Mouse (Mus musculus) embryonic facial prominence, embryonic 12.5 days (tissue): Measurements from ENCODE around the gene Elmod1. TPM values are rescaled to one million over a fixed set of nuclear protein-coding genes. Genes with fewer than 3 reads are reported as not detected.
"Not testable (repeated sequence)": the region's sequence is repeated elsewhere in the genome, so short reads cannot be mapped to it uniquely, and the experiment has no call there.

ENCODE experiments used
- ATAC-seq: fragments of 200-750 bp; cut with Nextera tagmentation; 2 replicates; pipeline ENCODE4 v1.8.0; 2017; ENCODE audit not compliant: insufficient number of reproducible peaks, insufficient read depth, low FRiP score, low TSS enrichment
- H3K27ac ChIP-seq: fragments of 300-500 bp; sonication (generic); 2 replicates; pipeline ENCODE4 v1.5.1; 2016; ENCODE audit warnings: mild to moderate bottlenecking
- H3K27me3 ChIP-seq: fragments of 300-500 bp; sonication (generic); 2 replicates; pipeline ENCODE4 v1.6.1; 2016; ENCODE audit warnings: mild to moderate bottlenecking, moderate library complexity
- H3K36me3 ChIP-seq: fragments of 300-500 bp; sonication (generic); 2 replicates; pipeline ENCODE4 v1.6.1; 2016; ENCODE audit warnings: mild to moderate bottlenecking
- H3K4me1 ChIP-seq: fragments of 300-500 bp; sonication (generic); 2 replicates; pipeline ENCODE4 v1.6.1; 2016
- H3K4me2 ChIP-seq: fragments of 300-500 bp; sonication (generic); replicated peaks from 2 replicates; pipeline ENCODE4 v1.6.1; 2016; ENCODE audit warnings: mild to moderate bottlenecking, moderate library complexity
- H3K4me3 ChIP-seq: fragments of 300-500 bp; sonication (generic); 2 replicates; pipeline ENCODE4 v1.5.1; 2016; ENCODE audit warnings: mild to moderate bottlenecking
- H3K9ac ChIP-seq: fragments of 300-500 bp; sonication (generic); 2 replicates; pipeline ENCODE4 v1.6.1; 2016; ENCODE audit warnings: mild to moderate bottlenecking, moderate library complexity
- H3K9me3 ChIP-seq: fragments of 300-500 bp; sonication (generic); 2 replicates; pipeline ENCODE4 v1.6.1; 2016; ENCODE audit warnings: mild to moderate bottlenecking, moderate library complexity
- WGBS: fragments of 180-500 bp; shearing (Covaris S2); methylation state at CpG from one replicate; pipeline ENCODE4 v1.1.7; 2016; 5-methylcytosine and 5-hydroxymethylcytosine counted together
- polyA plus RNA-seq: library from polyadenylated mRNA; unstranded; fragments of >200 nt; fragmentation: Nextera tagmentation; extraction: Ambion mirVana; gene quantifications from 2 replicates; pipeline ENCODE4 v1.2.1, GENCODE M21; 2016

The Elmod1 gene
- 0.59 and 0.90 TPM in 2 replicates for polyA plus RNA-seq

DNA sequence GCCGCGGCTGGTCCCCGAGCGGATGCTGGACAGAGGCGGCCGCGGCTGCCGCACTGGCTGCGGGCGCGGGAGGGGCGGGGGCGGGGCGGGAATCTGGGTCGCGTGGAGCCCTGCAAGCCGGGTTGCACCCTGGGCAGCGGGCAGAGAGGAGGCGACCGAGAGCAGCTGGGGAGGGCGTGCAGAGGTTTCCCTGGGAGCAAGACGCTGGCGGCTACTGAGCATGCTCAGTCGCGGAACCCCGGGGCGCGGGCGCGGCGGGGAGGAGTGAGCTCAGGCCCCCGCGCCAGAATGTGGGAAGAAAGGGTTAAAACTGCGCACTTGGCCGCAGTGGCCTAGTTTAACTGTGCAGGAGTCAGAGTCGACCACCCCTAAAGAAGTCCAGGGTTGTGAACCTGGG lies at the start of gene Elmod1:
Gene Elmod1, minus strand, starts transcription at position 180 of the 397 bp plus-strand sequence.
- H3K4me1 ChIP-seq: peaks cover 12% of the 10 kb centered on the region
- H3K27me3 ChIP-seq: peaks cover 28% of the 10 kb centered on the region
- no peak within 1 kb of the TSS for H3K27ac ChIP-seq
- peak within 1 kb of the TSS; percentile 22; the same call in 1 of the 2 replicates for H3K9ac ChIP-seq
- peak within 1 kb of the TSS; percentile 61 for H3K4me3 ChIP-seq
- peak within 1 kb of the TSS; percentile 88 for H3K4me2 ChIP-seq
- no peaks in the 10 kb centered on the region for H3K36me3 ChIP-seq
- WGBS: under 1% methylated on average over 36 of the region's 36 CpGs
- 0 out of 2 replicates have a peak, but pooled peaks have one; percentile 75 for ATAC-seq
- no peaks in the 10 kb centered on the region for H3K9me3 ChIP-seq

DNA sequence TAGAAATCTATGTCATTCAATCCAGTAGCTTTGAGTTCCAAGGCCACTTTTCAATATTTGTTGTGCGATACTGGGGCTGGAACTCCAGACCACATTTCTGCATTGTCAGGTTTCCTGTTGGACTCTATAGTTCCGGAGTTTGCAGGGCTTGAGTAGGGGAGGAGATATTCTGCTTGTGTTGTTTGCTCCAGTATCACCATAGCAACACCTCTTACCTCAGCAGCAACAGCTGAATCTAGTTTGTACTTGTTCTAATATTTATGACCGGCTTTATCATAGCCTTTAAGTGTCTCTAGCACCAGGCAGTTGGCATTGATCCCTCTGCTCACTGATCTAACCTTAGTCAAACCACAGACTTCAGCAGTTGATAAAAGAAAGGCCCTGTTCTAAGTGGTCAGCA lies 47.7 kb upstream of the Elmod1 start:
- Histone ChIP-seq H3K9me3 (no peaks in the 10 kb centered on the region), H3K4me3 (no peak overlapping the region), H3K27ac (no peak overlapping the region), H3K27me3 (no peaks in the 10 kb centered on the region), H3K4me2 (no peak overlapping the region), H3K4me1 (no peaks in the 10 kb centered on the region), H3K9ac (no peak overlapping the region), H3K36me3 (no peaks in the 10 kb centered on the region)
- no peak for ATAC-seq
- WGBS: 72% methylated on average over 3 of the region's 3 CpGs

DNA sequence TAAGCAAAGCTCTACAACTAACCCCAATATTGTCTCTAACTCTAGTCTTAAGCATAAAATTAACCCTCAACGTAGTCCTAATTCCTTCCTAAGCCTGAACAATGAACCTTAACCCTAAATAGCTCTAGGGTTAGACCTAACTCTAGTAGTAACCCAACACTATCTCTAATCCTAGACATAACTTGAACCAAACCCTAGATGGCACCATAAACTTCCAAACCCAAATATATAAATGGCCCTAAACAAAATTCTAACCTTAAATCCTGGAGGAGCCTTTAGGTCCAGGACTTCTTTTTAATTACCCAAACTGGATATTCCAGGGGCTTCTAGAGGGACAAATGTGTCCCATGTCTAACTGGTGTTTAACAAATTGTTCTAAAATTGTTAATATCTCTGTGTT lies 19.4 kb upstream of the Elmod1 start:
- H3K27me3 ChIP-seq: no peaks in the 10 kb centered on the region
- H3K4me2 ChIP-seq: no peak overlapping the region
- H3K27ac ChIP-seq: no peak overlapping the region
- H3K9ac ChIP-seq: no peak overlapping the region
- no peaks in the 10 kb centered on the region for H3K9me3 ChIP-seq
- WGBS: 57% methylated on average over 1 of the region's 1 CpGs
- no peaks in the 10 kb centered on the region for H3K36me3 ChIP-seq
- no peak for ATAC-seq
- no peaks in the 10 kb centered on the region for H3K4me1 ChIP-seq
- H3K4me3 ChIP-seq: no peak overlapping the region

DNA sequence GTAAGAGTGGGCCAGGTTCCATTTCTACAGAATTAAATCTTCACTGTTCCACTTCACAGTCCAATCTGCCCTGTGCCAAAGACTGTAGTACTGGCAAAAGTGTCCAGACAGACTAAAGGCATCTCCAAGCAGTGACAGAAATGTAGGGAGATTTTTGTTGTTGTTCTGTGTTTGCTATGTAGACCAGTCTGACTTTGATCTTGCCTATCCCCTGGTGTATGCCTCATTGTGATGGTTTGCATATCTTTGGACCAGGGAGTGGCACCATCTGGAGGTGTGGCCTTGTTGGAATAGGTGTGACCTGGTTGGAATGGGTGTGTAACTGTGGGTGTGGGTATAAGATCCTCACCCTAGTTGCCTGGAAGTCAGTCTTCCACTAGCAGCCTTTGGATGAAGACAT lies 17.5 kb upstream of the Elmod1 start:
- not testable (repeated sequence) for H3K4me3 ChIP-seq, H3K4me1 ChIP-seq, H3K9ac ChIP-seq, H3K27ac ChIP-seq, H3K9me3 ChIP-seq, H3K4me2 ChIP-seq, ATAC-seq, H3K36me3 ChIP-seq, H3K27me3 ChIP-seq

DNA sequence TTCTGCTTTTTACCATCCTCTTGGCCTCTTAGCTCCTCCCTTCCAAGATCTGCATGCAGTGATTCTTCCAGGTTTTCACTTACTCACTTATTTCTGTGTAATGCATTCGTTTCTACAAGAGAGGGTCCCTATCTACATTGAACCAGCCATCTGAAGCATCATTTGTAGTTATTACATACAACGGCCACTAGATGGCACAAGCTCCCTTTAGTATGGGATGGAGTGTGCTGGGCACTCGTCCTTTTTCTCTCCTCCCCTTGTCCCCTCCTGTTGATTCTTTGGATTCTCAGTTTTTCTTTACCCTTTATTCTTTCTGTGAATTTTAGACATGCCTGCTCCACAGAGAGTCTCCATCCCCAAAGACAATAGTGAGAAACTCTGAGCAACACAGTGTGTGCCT lies 15.8 kb upstream of the Elmod1 start:
- H3K9ac ChIP-seq: no peak overlapping the region
- H3K9me3 ChIP-seq: no peaks in the 10 kb centered on the region
- H3K36me3 ChIP-seq: no peaks in the 10 kb centered on the region
- WGBS: 2% methylated on average over 3 of the region's 3 CpGs
- H3K4me2 ChIP-seq: no peak overlapping the region
- ATAC-seq: no peak
- H3K27me3 ChIP-seq: no peaks in the 10 kb centered on the region
- no peak overlapping the region for H3K4me3 ChIP-seq
- H3K4me1 ChIP-seq: no peaks in the 10 kb centered on the region
- H3K27ac ChIP-seq: no peak overlapping the region

DNA sequence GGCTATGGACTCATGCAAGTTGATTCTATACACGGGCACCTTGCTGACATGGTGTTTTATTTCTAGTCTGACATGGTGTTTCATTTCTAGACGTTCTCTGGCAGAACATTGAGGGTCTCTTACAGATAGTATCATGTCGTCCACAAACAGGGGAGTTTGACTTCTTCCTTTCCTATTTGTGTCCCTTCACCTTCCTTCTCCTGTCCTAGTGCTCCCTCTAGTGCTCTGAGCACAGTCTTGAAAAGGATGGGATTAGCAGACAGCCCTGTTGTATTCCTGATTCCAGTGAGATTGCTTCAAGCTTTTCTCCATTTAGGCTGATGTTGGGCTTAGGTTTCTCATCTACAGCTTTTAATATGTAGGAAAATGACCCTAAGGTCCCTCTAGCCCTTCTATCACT lies 11.9 kb upstream of the Elmod1 start:
- Histone ChIP-seq H3K27me3 (no peaks in the 10 kb centered on the region), H3K9me3 (no peaks in the 10 kb centered on the region), H3K4me3 (no peak overlapping the region), H3K36me3 (no peaks in the 10 kb centered on the region), H3K27ac (no peak overlapping the region), H3K9ac (no peak overlapping the region), H3K4me2 (no peak overlapping the region), H3K4me1 (no peaks in the 10 kb centered on the region)
- ATAC-seq: no peak
- 30% methylated on average over 3 of the region's 3 CpGs for WGBS

DNA sequence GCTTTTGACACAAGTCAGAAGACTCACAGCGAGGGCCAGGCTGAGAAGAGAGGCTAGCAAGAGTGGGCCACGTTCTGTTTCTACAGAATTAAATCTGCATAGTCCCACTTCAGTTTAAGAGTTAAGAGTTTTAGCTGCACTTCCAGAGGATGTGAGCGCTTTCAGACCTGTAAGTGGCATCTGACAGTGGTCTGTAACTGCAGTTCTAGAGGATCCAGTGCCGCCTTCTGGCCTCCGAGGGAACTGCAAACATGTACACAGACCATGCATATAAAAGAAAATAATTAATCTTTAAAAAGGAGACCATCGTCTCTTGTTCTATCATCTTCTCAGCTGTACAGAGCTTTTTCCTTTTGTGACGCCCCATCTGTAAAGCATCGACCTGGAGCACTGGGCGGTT lies 9.8 kb upstream of the Elmod1 start:
- no peak overlapping the region for H3K4me3 ChIP-seq
- H3K9me3 ChIP-seq: no peaks in the 10 kb centered on the region
- H3K4me2 ChIP-seq: no peak overlapping the region
- H3K4me1 ChIP-seq: no peaks in the 10 kb centered on the region
- H3K36me3 ChIP-seq: no peaks in the 10 kb centered on the region
- H3K9ac ChIP-seq: no peak overlapping the region
- H3K27me3 ChIP-seq: no peaks in the 10 kb centered on the region
- H3K27ac ChIP-seq: no peak overlapping the region
- WGBS: 32% methylated on average over 9 of the region's 9 CpGs
- no peak for ATAC-seq

DNA sequence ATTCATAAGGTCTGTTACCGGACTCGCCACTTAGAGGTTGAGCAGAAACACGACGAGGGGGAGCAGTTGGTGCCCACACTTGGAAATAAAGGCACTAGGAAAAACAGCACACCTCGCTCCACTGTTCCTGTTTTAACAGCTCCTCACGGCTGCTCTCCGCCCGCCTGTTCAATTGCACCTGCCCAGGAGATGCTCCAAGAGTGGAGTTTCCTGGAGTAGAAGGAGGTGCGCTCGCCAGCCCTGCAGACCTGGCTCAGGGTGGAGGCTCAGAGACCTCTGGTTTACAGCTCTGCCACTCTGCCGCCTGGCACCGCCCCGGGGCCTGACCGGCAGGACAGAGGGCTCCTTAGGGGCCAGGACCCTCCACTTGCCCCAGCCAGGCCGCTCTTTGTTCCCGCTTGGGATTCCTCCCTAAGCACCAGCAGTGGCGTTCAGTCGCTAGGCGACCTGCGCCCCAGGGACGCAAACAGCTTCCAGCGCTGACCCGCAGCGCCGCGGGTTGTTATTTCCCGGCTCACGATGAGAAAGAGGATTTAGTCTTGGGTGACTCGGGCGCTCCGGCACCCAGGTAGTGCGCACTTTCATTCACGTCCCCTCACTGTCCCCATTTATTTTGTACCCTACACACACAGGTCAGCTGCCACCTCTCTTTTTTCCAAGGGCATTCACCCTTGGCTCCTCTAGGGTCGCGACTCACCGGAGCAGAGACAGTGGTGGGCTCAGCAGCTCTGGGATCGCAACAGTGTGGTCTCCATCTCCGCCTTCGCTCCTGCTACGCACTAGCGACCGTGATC lies 576 bp downstream of the Elmod1 start:
- peak; percentile 52; the same call in 1 of the 2 replicates for ATAC-seq
- H3K27me3 ChIP-seq: peaks cover 28% of the 10 kb centered on the region
- H3K4me2 ChIP-seq: peak overlapping the region; percentile 88
- WGBS: 1% methylated on average over 42 of the region's 42 CpGs
- peaks cover 12% of the 10 kb centered on the region for H3K4me1 ChIP-seq
- H3K36me3 ChIP-seq: no peaks in the 10 kb centered on the region
- H3K9ac ChIP-seq: peak overlapping the region; percentile 22; the same call in 1 of the 2 replicates
- H3K4me3 ChIP-seq: peak overlapping the region; percentile 61
- no peaks in the 10 kb centered on the region for H3K9me3 ChIP-seq
- no peak overlapping the region for H3K27ac ChIP-seq

DNA sequence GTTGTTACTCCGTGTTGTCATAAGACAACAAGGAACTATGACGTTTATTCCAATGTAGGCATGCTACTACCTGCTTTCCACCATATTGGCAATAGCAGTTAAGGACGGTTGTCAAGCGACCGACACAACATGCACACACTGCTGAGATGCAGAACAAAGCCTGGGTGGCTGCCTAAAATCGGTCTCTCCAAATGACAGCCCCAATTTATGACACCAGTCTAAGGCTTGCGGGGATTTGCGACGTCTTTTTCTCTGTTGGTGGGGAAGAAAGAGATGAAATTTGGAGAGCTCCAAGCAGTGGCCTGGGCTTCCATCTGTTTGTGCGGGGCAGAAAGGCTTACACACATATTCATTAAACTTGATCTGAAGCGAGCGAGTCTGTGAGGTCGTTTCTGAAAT lies 1.2 kb downstream of the Elmod1 start:
- H3K27ac ChIP-seq: no peak overlapping the region
- no peaks in the 10 kb centered on the region for H3K36me3 ChIP-seq
- no peaks in the 10 kb centered on the region for H3K9me3 ChIP-seq
- no peak overlapping the region for H3K9ac ChIP-seq
- H3K4me2 ChIP-seq: peak overlapping the region; percentile 88
- ATAC-seq: no peak
- H3K27me3 ChIP-seq: peaks cover 28% of the 10 kb centered on the region
- WGBS: 23% methylated on average over 13 of the region's 13 CpGs
- H3K4me3 ChIP-seq: peak overlapping the region; percentile 61
- H3K4me1 ChIP-seq: peaks cover 12% of the 10 kb centered on the region

DNA sequence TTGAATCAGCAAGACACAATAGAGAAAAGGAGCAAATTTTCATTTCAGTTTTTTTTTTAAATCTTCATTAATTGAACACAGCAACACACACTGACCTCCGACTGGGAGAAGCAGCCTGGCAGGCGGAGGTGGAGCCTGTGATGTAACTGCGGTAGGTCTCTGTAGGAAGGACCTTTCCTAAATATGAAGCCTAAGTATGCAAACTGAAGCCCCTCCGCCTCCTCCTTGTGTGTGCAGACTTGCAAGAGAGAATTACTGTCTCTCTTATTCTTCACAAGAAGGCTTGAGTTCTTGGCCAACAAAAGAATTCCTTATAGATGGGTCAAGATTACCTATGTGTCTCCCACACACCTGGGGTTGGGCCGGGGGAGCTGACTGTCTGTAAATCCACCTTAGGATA lies 1.9 kb downstream of the Elmod1 start:
- Histone ChIP-seq H3K4me2 (no peak overlapping the region; the same call in 1 of the 2 replicates), H3K27ac (no peak overlapping the region), H3K4me1 (peaks cover 12% of the 10 kb centered on the region), H3K4me3 (no peak overlapping the region), H3K36me3 (no peaks in the 10 kb centered on the region), H3K9me3 (no peaks in the 10 kb centered on the region), H3K9ac (no peak overlapping the region), H3K27me3 (peaks cover 28% of the 10 kb centered on the region)
- ATAC-seq: no peak
- WGBS: 46% methylated on average over 5 of the region's 5 CpGs

DNA sequence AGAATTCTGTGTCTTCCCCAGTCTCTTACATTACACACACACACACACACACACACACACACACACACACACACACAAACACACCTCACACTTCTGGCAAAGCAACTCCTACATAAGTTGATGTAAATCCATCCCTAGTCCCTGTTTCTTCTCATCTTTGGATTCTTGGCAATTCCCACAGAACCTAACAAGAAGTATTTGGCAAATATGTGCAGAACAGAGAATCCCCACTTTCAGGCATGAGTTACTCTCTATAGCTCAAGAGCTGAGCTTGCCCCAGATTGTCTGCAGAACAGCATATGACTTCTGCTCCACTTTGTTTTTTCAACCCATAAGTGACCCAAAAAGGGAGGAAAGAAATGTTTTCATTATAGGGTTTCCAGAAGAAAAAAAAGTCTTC lies 2.7 kb downstream of the Elmod1 start:
- Histone ChIP-seq H3K27me3 (peaks cover 28% of the 10 kb centered on the region), H3K4me2 (no peak overlapping the region), H3K9me3 (no peaks in the 10 kb centered on the region), H3K4me3 (no peak overlapping the region), H3K36me3 (no peaks in the 10 kb centered on the region), H3K9ac (no peak overlapping the region), H3K4me1 (peaks cover 14% of the 10 kb centered on the region), H3K27ac (no peak overlapping the region)
- no peak for ATAC-seq

DNA sequence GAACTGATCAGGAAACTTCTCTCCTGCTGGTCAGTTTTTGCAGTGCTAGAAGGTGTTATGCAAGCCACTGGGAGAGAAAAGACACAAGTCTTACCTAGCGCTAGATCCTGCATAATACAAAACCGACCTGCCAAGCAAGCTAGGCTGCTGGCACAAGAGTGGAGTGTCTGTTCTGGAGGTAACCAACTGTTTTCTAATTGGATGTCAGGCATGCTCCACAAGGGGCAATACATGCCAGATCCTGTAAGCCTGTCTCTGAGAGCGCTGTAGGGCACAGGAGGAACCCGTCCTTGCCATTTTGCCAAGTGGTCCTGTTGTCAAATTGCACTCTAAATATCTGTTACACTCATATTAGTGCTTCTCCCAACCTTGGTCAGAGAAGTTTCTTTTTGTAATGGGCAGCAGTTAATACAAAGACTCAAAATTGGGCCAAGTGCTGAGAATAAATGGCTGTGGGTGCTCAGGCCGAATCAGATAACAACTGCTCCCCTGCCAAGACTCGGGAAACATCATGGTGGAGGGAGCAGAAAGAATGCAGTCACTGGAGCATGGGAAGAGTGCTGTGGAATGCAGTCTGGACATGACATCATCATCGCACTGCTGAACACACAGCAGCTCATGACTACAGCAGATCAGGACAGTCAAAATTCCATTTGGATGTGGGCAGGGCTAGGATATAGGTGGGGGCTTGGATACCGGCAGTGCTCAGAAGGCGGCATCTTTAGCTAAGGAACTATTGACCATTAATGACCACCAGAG lies 7.3 kb downstream of the Elmod1 start:
- H3K9me3 ChIP-seq: no peaks in the 10 kb centered on the region
- no peaks in the 10 kb centered on the region for H3K36me3 ChIP-seq
- no peaks in the 10 kb centered on the region for H3K27me3 ChIP-seq
- ATAC-seq: no peak
- H3K4me3 ChIP-seq: no peak overlapping the region
- no peak overlapping the region for H3K27ac ChIP-seq
- H3K9ac ChIP-seq: no peak overlapping the region
- no peak overlapping the region for H3K4me2 ChIP-seq
- WGBS: 56% methylated on average over 9 of the region's 9 CpGs
- H3K4me1 ChIP-seq: peaks cover 3% of the 10 kb centered on the region; the same call in 1 of the 2 replicates
